Mouse (Mus musculus): ENCODE data around the gene Myb. TPM values are rescaled to one million over a fixed set of nuclear protein-coding genes. Genes with fewer than 3 reads are reported as not detected.

The Myb gene
- polyA plus RNA-seq, 1 experiment, result 0.75 TPM

DNA sequence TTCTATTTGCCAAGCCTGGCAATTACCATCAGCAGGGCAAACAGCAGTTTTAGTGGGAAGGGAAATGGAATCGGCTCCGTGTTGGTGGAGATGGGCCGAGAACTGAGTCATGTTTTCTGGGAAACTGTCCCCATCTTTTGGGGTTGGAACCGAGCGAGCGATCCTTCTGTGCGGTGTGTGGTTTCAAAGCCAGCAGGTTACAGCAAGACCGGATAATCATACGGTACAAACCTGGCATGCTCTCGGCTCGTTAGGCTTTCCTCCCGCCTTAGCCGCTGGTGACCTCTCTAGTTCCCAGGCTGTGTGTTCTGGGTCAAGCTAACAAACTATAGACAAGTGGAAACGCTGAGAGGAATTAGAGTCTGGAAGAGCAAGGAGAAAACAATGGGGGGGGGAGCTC lies 65.2 kb downstream of the Myb start:
- Histone ChIP-seq H3K27me3 (ENCODE audit: control insufficient read depth, insufficient read depth, low read length) (no peaks in the 10 kb centered on the region), H3K27ac (ENCODE audit: insufficient read depth, low read length) (no peak overlapping the region), H3K4me1 (ENCODE audit: control insufficient read depth, insufficient read depth, low read length) (no peaks in the 10 kb centered on the region), H3K4me3 (replicated peaks; ENCODE audit: insufficient read depth, low read depth, low read length) (no peak overlapping the region)
- WGBS, result 61% methylated on average over 14 of the region's 14 CpGs
- DNase-seq, result no peak
- no peak for TF ChIP-seq POLR2A (IDR thresholded peaks at IDR 0.05; ENCODE audit: borderline replicate concordance, insufficient read depth, low read length)
- no peak for TF ChIP-seq CTCF (IDR thresholded peaks at IDR 0.05; ENCODE audit: borderline replicate concordance, insufficient read depth, low read depth, low read length)

DNA sequence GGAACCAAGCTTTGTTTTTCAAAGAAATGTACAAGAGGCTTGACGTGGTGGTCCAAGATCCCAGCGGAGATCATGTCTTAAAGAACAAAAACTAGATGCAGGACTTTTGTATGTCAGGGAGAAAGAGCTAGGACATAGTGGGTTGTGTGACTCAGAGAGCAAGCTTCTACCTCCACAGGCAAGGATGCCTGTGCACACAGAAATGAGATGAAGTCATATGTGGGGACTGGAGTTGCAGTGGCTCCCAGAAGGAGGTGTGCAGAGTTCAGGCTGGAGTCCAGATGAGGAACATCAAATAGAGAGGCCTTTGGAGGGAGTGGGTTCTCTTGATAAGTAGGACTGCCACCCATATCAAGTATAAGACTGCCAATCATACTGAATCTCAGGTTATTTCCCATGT lies 65.9 kb downstream of the Myb start:
- Histone ChIP-seq H3K27me3 (ENCODE audit: control insufficient read depth, insufficient read depth, low read length) (no peaks in the 10 kb centered on the region), H3K4me3 (replicated peaks; ENCODE audit: insufficient read depth, low read depth, low read length) (no peak overlapping the region), H3K27ac (ENCODE audit: insufficient read depth, low read length) (no peak overlapping the region), H3K4me1 (ENCODE audit: control insufficient read depth, insufficient read depth, low read length) (no peaks in the 10 kb centered on the region)
- DNase-seq, result no peak
- TF ChIP-seq POLR2A (IDR thresholded peaks at IDR 0.05; ENCODE audit: borderline replicate concordance, insufficient read depth, low read length) (no peak), CTCF (IDR thresholded peaks at IDR 0.05; ENCODE audit: borderline replicate concordance, insufficient read depth, low read depth, low read length) (no peak)
- WGBS, result 84% methylated on average over 2 of the region's 2 CpGs

DNA sequence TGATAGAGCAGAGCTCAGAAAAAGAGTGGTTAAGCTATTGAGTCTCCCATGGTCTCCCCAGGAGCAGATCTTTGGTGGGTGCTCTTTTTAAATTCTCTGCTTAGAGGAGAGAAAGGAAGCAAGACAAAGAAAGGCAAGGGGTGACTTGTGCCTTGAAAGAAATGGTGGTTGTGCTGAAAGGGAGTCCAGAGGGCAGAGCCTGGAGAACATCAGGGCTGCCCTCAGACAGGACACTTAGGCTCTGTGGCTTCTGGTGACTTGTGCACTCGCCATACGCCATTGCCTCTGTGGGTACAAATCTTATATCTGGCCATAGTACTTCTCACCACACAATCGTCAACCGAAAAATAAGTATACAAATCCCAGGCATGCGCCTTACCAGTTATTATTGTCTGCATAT lies 67.5 kb downstream of the Myb start:
- TF ChIP-seq POLR2A (IDR thresholded peaks at IDR 0.05; ENCODE audit: borderline replicate concordance, insufficient read depth, low read length), result no peak
- no peak for TF ChIP-seq CTCF (IDR thresholded peaks at IDR 0.05; ENCODE audit: borderline replicate concordance, insufficient read depth, low read depth, low read length)
- no peak overlapping the region for H3K4me3 ChIP-seq (replicated peaks; ENCODE audit: insufficient read depth, low read depth, low read length)
- 96% methylated on average over 5 of the region's 5 CpGs for WGBS
- no peaks in the 10 kb centered on the region for H3K4me1 ChIP-seq (ENCODE audit: control insufficient read depth, insufficient read depth, low read length)
- H3K27ac ChIP-seq (ENCODE audit: insufficient read depth, low read length), result no peak overlapping the region
- H3K27me3 ChIP-seq (ENCODE audit: control insufficient read depth, insufficient read depth, low read length), result no peaks in the 10 kb centered on the region
- no peak for DNase-seq

DNA sequence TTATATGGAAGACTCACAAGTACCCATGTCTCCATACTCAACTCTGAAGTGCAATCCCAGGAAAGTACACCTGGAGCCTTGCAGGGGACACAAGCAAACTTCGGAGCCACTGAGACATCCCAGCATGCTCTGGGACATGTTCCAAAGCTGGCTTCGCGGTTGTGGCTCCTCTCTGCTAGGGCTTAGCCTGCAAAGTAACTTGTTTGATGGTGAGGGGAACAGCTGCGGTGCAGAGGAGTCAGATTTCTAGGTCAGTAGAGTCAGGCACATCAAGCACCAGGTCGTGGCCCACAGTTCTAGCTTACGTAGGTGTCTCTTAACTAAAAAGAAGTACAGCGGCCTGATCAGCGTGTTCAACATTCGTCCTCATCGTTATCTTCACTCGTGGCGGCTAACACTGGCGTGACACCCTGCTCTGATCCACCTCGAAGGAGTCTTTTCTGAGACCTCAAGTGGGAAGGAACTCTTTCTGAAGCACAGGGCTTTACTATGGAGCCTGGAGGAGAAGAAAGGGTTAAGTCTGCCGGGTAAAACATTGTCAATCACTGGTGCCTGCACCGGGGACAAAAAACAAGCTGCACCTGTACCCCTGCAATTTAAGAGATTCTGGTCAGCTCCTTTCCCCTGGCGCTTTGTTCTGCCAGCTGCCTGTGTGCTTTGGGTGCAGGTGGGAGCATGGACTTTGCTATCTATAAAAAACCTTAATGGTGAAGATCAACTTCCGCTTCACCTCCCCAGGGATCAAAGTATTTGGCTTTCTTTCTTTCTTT lies 68.1 kb downstream of the Myb start:
- 59% methylated on average over 18 of the region's 18 CpGs for WGBS
- Histone ChIP-seq H3K27me3 (ENCODE audit: control insufficient read depth, insufficient read depth, low read length) (no peaks in the 10 kb centered on the region), H3K4me1 (ENCODE audit: control insufficient read depth, insufficient read depth, low read length) (no peaks in the 10 kb centered on the region), H3K4me3 (replicated peaks; ENCODE audit: insufficient read depth, low read depth, low read length) (no peak overlapping the region), H3K27ac (ENCODE audit: insufficient read depth, low read length) (no peak overlapping the region)
- no peak for DNase-seq
- TF ChIP-seq CTCF (IDR thresholded peaks at IDR 0.05; ENCODE audit: borderline replicate concordance, insufficient read depth, low read depth, low read length), result no peak
- no peak for TF ChIP-seq POLR2A (IDR thresholded peaks at IDR 0.05; ENCODE audit: borderline replicate concordance, insufficient read depth, low read length)

DNA sequence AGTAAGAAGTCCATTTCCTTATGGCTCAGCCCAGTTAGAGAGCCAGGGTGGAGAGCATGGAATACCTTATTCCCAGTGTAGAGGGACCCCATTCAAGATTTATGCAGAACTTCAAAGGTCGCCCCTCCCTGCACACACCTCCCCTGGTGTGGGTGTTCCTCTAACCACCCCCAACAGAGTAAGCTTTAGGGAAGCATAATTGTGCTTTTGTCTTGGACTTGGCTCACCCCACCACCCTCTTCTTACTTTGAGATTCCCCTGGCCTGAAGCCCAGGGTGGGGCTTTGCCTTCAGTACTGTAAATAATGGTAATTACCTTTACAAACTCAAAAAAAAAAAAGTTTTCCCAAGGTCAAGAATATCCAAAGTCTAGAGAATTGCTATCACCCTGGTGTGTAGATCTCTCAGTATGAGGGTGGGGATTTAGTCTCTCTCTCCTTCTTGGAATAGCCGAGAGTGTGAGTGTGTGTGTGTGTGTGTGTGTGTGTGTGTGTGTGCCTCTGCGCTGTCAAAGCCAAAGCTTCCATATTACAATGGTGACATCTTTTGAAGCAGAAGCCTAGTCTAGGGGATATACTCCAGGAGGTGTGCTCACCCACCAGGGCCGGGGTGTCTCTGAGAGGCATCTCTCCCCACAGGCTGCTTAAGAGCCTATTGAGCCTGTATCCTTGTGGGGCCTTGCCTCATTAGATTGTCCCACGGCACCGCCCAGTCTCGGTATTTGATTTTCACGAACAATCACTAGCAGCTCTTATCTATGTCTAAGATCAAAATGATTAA lies 69.7 kb downstream of the Myb start:
- Histone ChIP-seq H3K27me3 (ENCODE audit: control insufficient read depth, insufficient read depth, low read length) (no peaks in the 10 kb centered on the region), H3K27ac (ENCODE audit: insufficient read depth, low read length) (no peak overlapping the region), H3K4me3 (replicated peaks; ENCODE audit: insufficient read depth, low read depth, low read length) (no peak overlapping the region), H3K4me1 (ENCODE audit: control insufficient read depth, insufficient read depth, low read length) (no peaks in the 10 kb centered on the region)
- no peak for TF ChIP-seq CTCF (IDR thresholded peaks at IDR 0.05; ENCODE audit: borderline replicate concordance, insufficient read depth, low read depth, low read length)
- TF ChIP-seq POLR2A (IDR thresholded peaks at IDR 0.05; ENCODE audit: borderline replicate concordance, insufficient read depth, low read length), result no peak
- DNase-seq, result no peak
- 75% methylated on average over 8 of the region's 8 CpGs for WGBS

DNA sequence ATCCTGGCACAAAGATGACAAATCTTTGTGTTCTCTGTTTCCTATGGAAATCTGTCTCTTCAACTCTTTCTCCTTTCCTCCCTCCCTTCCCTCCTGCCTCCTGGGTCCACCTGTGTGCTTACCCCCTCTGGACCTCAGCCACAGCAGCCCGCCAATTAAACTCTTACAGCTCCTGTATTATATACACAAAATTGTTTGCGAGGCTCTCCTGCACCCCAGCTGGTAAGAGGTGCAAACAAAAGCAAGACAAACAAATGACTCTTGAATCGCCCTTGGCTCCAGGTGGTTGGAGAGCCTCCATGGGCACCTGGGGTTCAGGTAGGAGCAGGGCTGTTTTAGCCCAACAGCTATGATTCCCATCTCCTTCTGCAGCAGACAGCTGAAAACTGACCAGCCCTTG lies 71.2 kb downstream of the Myb start:
- WGBS, result 90% methylated on average over 3 of the region's 3 CpGs
- no peak for DNase-seq
- TF ChIP-seq CTCF (IDR thresholded peaks at IDR 0.05; ENCODE audit: borderline replicate concordance, insufficient read depth, low read depth, low read length) (no peak), POLR2A (IDR thresholded peaks at IDR 0.05; ENCODE audit: borderline replicate concordance, insufficient read depth, low read length) (no peak)
- H3K4me1 ChIP-seq (ENCODE audit: control insufficient read depth, insufficient read depth, low read length), result peaks cover under 1% of the 10 kb centered on the region; the same call in 1 of the 2 replicates
- no peaks in the 10 kb centered on the region for H3K27me3 ChIP-seq (ENCODE audit: control insufficient read depth, insufficient read depth, low read length)
- no peak overlapping the region for H3K4me3 ChIP-seq (replicated peaks; ENCODE audit: insufficient read depth, low read depth, low read length)
- H3K27ac ChIP-seq (ENCODE audit: insufficient read depth, low read length), result no peak overlapping the region

DNA sequence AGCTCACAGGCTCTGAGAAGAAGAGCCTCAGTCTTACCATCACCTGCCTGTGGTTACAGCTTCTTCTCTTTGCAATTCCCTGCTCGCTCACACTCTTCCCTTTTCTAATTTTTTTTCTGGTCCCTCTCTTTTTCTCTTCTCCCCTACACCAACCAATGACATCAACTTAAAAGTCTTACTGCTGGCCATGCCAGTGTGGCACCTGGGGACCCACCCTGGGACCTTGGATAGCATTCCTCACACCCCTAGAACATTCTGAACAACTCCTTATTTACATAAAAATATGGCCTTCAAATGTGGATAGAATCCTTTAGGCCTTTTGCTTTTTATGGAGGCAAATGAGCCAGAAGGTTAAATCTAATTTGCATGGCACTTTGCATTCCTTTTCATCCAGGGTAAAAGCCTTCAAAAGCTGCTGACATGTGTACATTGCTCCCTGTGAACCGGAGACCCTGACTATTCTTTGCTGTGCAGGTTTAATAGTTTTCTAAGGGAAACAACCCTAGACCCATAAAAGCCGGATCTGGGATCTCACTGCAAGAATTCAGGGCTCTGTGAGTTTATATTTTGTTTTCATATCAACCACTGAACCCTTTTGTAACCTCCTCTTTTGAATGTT lies 73.1 kb downstream of the Myb start:
- H3K4me1 ChIP-seq (ENCODE audit: control insufficient read depth, insufficient read depth, low read length), result peaks cover 7% of the 10 kb centered on the region; the same call in 1 of the 2 replicates
- DNase-seq, result no peak
- no peaks in the 10 kb centered on the region for H3K27me3 ChIP-seq (ENCODE audit: control insufficient read depth, insufficient read depth, low read length)
- 80% methylated on average over 3 of the region's 3 CpGs for WGBS
- H3K4me3 ChIP-seq (replicated peaks; ENCODE audit: insufficient read depth, low read depth, low read length), result no peak overlapping the region
- no peak for TF ChIP-seq CTCF (IDR thresholded peaks at IDR 0.05; ENCODE audit: borderline replicate concordance, insufficient read depth, low read depth, low read length)
- H3K27ac ChIP-seq (ENCODE audit: insufficient read depth, low read length), result no peak overlapping the region
